Mouse (Mus musculus) heart, adult 2 months (tissue): ENCODE measurements around the gene Sorbs1.

ENCODE experiments used
- CTCF ChIP-seq: fragments of 200-600 bp; IDR thresholded peaks from 2 replicates; pipeline ENCODE4 v1.8.1; 2022; ENCODE audit warnings: antibody characterized with exemption, mild to moderate bottlenecking, moderate library complexity
- EP300 ChIP-seq: fragments of 200-500 bp; IDR thresholded peaks from 2 replicates; pipeline ENCODE4 v1.6.1; 2011; ENCODE audit warnings: low read depth, low read length, control low read depth; ENCODE audit not compliant: insufficient read depth
- POLR2A ChIP-seq: fragments of 200-500 bp; IDR thresholded peaks from 2 replicates; pipeline ENCODE4 v1.6.1; 2011; ENCODE audit warnings: mild to moderate bottlenecking, low read depth, low read length, control low read depth; ENCODE audit not compliant: insufficient read depth

- TF ChIP-seq POLR2A (no peak), CTCF (no peak), EP300 (no peak)
These were observed 103.1 kb downstream of the Sorbs1 start for GRCm38 (mm10) chr19:40410511-40410910.
